Mouse (Mus musculus) heart, embryonic 11.5 days (tissue): ENCODE results near the gene Stard10. TPM values are rescaled to one million over a fixed set of nuclear protein-coding genes. Genes with fewer than 3 reads are reported as not detected.

Experiments
- ATAC-seq: fragments of 200-750 bp; cut with Nextera tagmentation; replicated peaks from 2 replicates; pipeline ENCODE4 v1.8.0; 2017; ENCODE audit warnings: moderate library complexity; ENCODE audit not compliant: insufficient number of reproducible peaks, low FRiP score, low TSS enrichment
- H3K27ac ChIP-seq: fragments of 300-500 bp; sonication (generic); 2 replicates; pipeline ENCODE4 v1.5.1; 2014; ENCODE audit warnings: mild to moderate bottlenecking, low read depth, low read length
- H3K27me3 ChIP-seq: fragments of 300-500 bp; sonication (generic); 2 replicates; pipeline ENCODE4 v1.6.1; 2014; ENCODE audit warnings: mild to moderate bottlenecking, low read length, mixed read lengths; ENCODE audit not compliant: control insufficient read depth, insufficient read depth
- H3K36me3 ChIP-seq: fragments of 300-500 bp; sonication (generic); 2 replicates; pipeline ENCODE4 v1.6.1; 2014; ENCODE audit warnings: mild to moderate bottlenecking, low read length, moderate library complexity, mixed read lengths; ENCODE audit not compliant: control insufficient read depth, insufficient read depth
- H3K4me1 ChIP-seq: fragments of 300-500 bp; sonication (generic); 2 replicates; pipeline ENCODE4 v1.6.1; 2014; ENCODE audit warnings: low read length; ENCODE audit not compliant: control insufficient read depth, insufficient read depth
- H3K4me2 ChIP-seq: fragments of 300-500 bp; sonication (generic); 2 replicates; pipeline ENCODE4 v1.6.1; 2014; ENCODE audit warnings: mild to moderate bottlenecking, moderate library complexity
- H3K4me3 ChIP-seq: fragments of 300-500 bp; sonication (generic); 2 replicates; pipeline ENCODE4 v1.5.1; 2014; ENCODE audit warnings: low read depth, low read length
- H3K9ac ChIP-seq: fragments of 300-500 bp; sonication (generic); 2 replicates; pipeline ENCODE4 v1.6.1; 2014; ENCODE audit warnings: mild to moderate bottlenecking, low read depth, low read length, moderate library complexity
- H3K9me3 ChIP-seq: fragments of 300-500 bp; sonication (generic); replicated peaks from 2 replicates; pipeline ENCODE4 v1.6.1; 2016; ENCODE audit warnings: low read length; ENCODE audit not compliant: control insufficient read depth
- WGBS: fragments of 180-500 bp; shearing (Covaris S2); extraction: QIAGEN DNeasy Blood & Tissue Kit; methylation state at CpG from one replicate; pipeline ENCODE4 v1.1.7; 2014; ENCODE audit not compliant: insufficient replicate concordance; 5-methylcytosine and 5-hydroxymethylcytosine counted together
- polyA plus RNA-seq: library from polyadenylated mRNA; unstranded; fragments of >200 nt; fragmentation: Nextera tagmentation; extraction: Ambion mirVana; gene quantifications from 2 replicates; pipeline ENCODE4 v1.2.1, GENCODE M21; 2014

Gene Stard10
- polyA plus RNA-seq, 1 experiment from 2014 or later: 44.4 TPM

DNA sequence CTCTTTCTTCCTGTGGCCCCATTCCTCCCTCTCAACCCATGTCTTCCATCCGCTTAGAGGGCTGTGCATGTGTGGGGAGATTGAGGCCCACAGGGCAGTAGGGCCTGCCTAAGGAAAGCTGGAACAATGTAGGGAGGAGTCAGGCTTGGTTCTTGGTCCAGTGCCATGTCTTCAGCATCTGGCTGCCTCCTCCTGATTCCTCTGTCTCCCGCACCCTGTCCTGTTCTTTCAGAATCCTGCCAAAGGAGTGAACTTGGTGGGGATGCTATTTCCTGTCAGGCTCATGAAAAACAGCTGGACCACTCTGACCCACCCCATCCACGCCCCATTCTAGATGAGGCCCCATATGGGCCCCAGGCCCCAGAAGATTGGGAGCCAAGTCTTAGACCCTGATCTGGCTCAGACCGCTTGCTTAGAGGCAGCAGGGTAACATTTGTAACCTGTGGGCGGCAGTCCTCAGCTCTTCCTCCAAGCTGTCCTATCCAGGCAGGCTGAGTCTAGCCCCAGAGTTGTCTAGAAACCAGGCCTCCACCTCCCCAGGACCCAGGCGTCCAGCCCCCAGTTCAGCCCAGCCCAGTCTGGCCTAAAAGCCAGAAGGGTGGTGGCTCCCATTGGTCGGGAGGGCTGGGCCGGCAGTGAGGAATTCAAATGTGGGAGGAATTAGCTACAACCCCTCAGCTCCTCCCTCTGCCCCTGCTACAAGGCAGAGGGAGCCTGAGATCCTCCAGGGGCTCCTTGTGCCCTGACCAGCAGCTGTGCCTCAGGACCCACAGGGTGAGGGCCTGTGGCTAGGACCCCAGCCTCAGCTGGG is 77.0 kb downstream of the Stard10 start:
- H3K4me2 ChIP-seq: peak overlapping the region; percentile 41
- 41% methylated on average over 8 of the region's 8 CpGs for WGBS
- no peak overlapping the region for H3K4me3 ChIP-seq
- peak overlapping the region; percentile 73 for H3K27ac ChIP-seq
- no peaks in the 10 kb centered on the region for H3K36me3 ChIP-seq
- peak overlapping the region; percentile 43; the same call in 1 of the 2 replicates for H3K9ac ChIP-seq
- H3K4me1 ChIP-seq: peaks cover 52% of the 10 kb centered on the region
- no peaks in the 10 kb centered on the region for H3K27me3 ChIP-seq
- peak; percentile 60; the same call in 1 of the 2 replicates for ATAC-seq
- H3K9me3 ChIP-seq: no peaks in the 10 kb centered on the region

DNA sequence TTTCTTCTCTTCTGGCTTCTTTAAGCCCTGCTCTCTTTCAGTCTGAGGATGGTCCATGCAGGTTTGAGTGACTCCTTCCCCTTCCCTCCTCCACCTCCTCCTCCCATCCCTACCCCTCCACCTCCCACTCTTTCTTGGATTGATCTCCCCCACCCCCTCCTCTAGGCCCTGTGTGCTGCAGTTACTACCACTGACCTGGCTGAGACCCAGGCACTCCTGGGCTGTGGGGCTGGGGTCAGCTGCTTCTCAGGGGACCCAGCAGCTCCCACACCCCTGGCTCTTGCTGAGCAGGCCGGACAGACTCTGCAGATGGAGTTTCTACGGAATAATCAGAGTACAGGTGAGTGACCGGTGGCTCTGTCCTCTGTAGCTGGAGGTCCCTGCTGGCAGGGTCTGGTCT is 77.7 kb downstream of the Stard10 start:
- Histone ChIP-seq H3K9me3 (no peaks in the 10 kb centered on the region), H3K9ac (peak overlapping the region; percentile 43; the same call in 1 of the 2 replicates), H3K27ac (0 out of 2 replicates have a peak overlapping the region, but pooled peaks have one; percentile 73), H3K36me3 (no peaks in the 10 kb centered on the region), H3K4me2 (peak overlapping the region; percentile 41), H3K27me3 (no peaks in the 10 kb centered on the region), H3K4me3 (no peak overlapping the region), H3K4me1 (peaks cover 49% of the 10 kb centered on the region)
- 61% methylated on average over 3 of the region's 3 CpGs for WGBS
- ATAC-seq: no peak

DNA sequence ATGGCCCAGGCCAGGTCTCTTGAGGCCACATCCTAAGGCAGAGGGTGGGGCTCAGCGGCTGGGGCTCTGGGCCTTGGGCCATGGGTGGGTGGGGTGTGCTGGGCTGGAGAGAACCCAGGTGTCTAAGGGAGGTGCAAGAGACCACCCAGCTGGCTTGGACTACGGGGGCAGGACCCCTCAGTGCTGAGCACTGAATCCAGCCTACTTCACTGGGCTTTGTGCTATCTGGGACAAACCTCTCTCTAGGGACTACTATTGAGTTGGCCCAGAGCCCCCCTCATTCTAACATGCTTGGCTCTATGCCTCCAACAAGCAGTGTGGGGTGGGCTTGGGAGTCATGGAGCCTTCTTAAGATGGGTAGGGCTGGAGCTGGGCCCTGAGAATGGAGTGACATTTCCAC is 78.6 kb downstream of the Stard10 start:
- H3K9me3 ChIP-seq: no peaks in the 10 kb centered on the region
- peaks cover 42% of the 10 kb centered on the region for H3K4me1 ChIP-seq
- no peak overlapping the region for H3K27ac ChIP-seq
- WGBS: 83% methylated on average over 2 of the region's 2 CpGs
- H3K4me2 ChIP-seq: no peak overlapping the region
- H3K4me3 ChIP-seq: no peak overlapping the region
- H3K9ac ChIP-seq: no peak overlapping the region
- H3K36me3 ChIP-seq: no peaks in the 10 kb centered on the region
- H3K27me3 ChIP-seq: no peaks in the 10 kb centered on the region
- ATAC-seq: no peak

Other genes starting within 250 kb of the Stard10 start
- 16.3 and 20.4 TPM in 2 replicates for gene Fchsd2, start 224.2 kb upstream of the Stard10 start, polyA plus RNA-seq
- 13.7 and 18.9 TPM in 2 replicates for gene Atg16l2, start 14.8 kb upstream of the Stard10 start, polyA plus RNA-seq
- 15.4 and 16.0 TPM in 2 replicates for gene Arap1, start 31.0 kb downstream of the Stard10 start, polyA plus RNA-seq
- 0.89 TPM in 1 of 2 replicates, not detected in the other for gene Gm45837, start 93.8 kb downstream of the Stard10 start, polyA plus RNA-seq
- 5.8 and 5.9 TPM in 2 replicates for gene Pde2a, start 104.6 kb downstream of the Stard10 start, polyA plus RNA-seq